Mouse (Mus musculus) brain, adult 2 months (tissue): ENCODE measurements around the gene Dpf3.

Experiments
- DNase-seq: peaks from one replicate; pipeline ENCODE4 v3.0.0; 2011; ENCODE audit warnings: low read depth, low spot score

Dpf3 gene

GRCm38 (mm10) chr12:83470085-83470484, 17.4 kb downstream of the Dpf3 start:
- no peak for DNase-seq

GRCm38 (mm10) chr12:83466508-83467430, 20.7 kb downstream of the Dpf3 start:
- no peak for DNase-seq

- no peak for DNase-seq
These were observed 21.5 kb downstream of the Dpf3 start for GRCm38 (mm10) chr12:83466053-83466452.

GRCm38 (mm10) chr12:83460272-83460671, 27.2 kb downstream of the Dpf3 start:
- DNase-seq = no peak

- DNase-seq = no peak
These were observed 32.7 kb downstream of the Dpf3 start for GRCm38 (mm10) chr12:83454697-83455321.

GRCm38 (mm10) chr12:83451850-83452249, 35.7 kb downstream of the Dpf3 start:
- no peak for DNase-seq

GRCm38 (mm10) chr12:83450471-83450870, 37.0 kb downstream of the Dpf3 start:
- no peak for DNase-seq

GRCm38 (mm10) chr12:83449202-83449601, 38.3 kb downstream of the Dpf3 start:
- DNase-seq = no peak

- no peak for DNase-seq
These were observed 41.9 kb downstream of the Dpf3 start for GRCm38 (mm10) chr12:83445587-83445986.

- peak; percentile 90 for DNase-seq
These were observed 43.1 kb downstream of the Dpf3 start for GRCm38 (mm10) chr12:83444448-83444847.

- DNase-seq = no peak
These were observed 49.5 kb downstream of the Dpf3 start for GRCm38 (mm10) chr12:83438002-83438401.

GRCm38 (mm10) chr12:83433987-83434698, 53.4 kb downstream of the Dpf3 start:
- DNase-seq = peak; percentile 29

GRCm38 (mm10) chr12:83433436-83433835, 54.1 kb downstream of the Dpf3 start:
- no peak for DNase-seq

- DNase-seq = no peak
These were observed 57.3 kb downstream of the Dpf3 start for GRCm38 (mm10) chr12:83430207-83430606.

GRCm38 (mm10) chr12:83428016-83428415, 59.5 kb downstream of the Dpf3 start:
- no peak for DNase-seq

GRCm38 (mm10) chr12:83427601-83428000, 59.9 kb downstream of the Dpf3 start:
- no peak for DNase-seq

GRCm38 (mm10) chr12:83426326-83426725, 61.2 kb downstream of the Dpf3 start:
- no peak for DNase-seq

GRCm38 (mm10) chr12:83425736-83426135, 61.8 kb downstream of the Dpf3 start:
- no peak for DNase-seq

GRCm38 (mm10) chr12:83424720-83425444, 62.6 kb downstream of the Dpf3 start:
- peak; percentile 72 for DNase-seq

- DNase-seq = peak; percentile 71
These were observed 63.3 kb downstream of the Dpf3 start for GRCm38 (mm10) chr12:83424086-83424719.

GRCm38 (mm10) chr12:83420346-83420745, 67.2 kb downstream of the Dpf3 start:
- DNase-seq = no peak
